Mouse (Mus musculus) limb, embryonic 15.5 days (tissue): ENCODE measurements around the gene Tmem141. TPM values are rescaled to one million over a fixed set of nuclear protein-coding genes. Genes with fewer than 3 reads are reported as not detected.

ENCODE experiments used
- ATAC-seq: fragments of 200-750 bp; cut with Nextera tagmentation; 2 replicates; pipeline ENCODE4 v1.8.0; 2017; ENCODE audit warnings: low read depth, moderate TSS enrichment; ENCODE audit not compliant: insufficient number of reproducible peaks, low FRiP score, low TSS enrichment
- H3K27ac ChIP-seq: fragments of 300-500 bp; sonication (generic); 2 replicates; pipeline ENCODE4 v1.5.1; 2015; ENCODE audit warnings: moderate library complexity, mild to moderate bottlenecking, inconsistent platforms
- H3K27me3 ChIP-seq: fragments of 300-500 bp; sonication (generic); 2 replicates; pipeline ENCODE4 v1.6.1; 2015; ENCODE audit warnings: inconsistent platforms
- H3K36me3 ChIP-seq: fragments of 300-500 bp; sonication (generic); 2 replicates; pipeline ENCODE4 v1.6.1; 2015; ENCODE audit warnings: inconsistent platforms
- H3K4me1 ChIP-seq: fragments of 300-500 bp; sonication (generic); 2 replicates; pipeline ENCODE4 v1.6.1; 2015; ENCODE audit warnings: inconsistent platforms
- H3K4me2 ChIP-seq: fragments of 300-500 bp; sonication (generic); 2 replicates; pipeline ENCODE4 v1.6.1; 2015; ENCODE audit warnings: mild to moderate bottlenecking, inconsistent platforms
- H3K4me3 ChIP-seq: fragments of 300-500 bp; sonication (generic); 2 replicates; pipeline ENCODE4 v1.5.1; 2015; ENCODE audit warnings: mild to moderate bottlenecking, inconsistent platforms
- H3K9ac ChIP-seq: fragments of 300-500 bp; sonication (generic); 2 replicates; pipeline ENCODE4 v1.6.1; 2015; ENCODE audit warnings: inconsistent platforms
- H3K9me3 ChIP-seq: fragments of 300-500 bp; sonication (generic); 2 replicates; pipeline ENCODE4 v1.6.1; 2016; ENCODE audit warnings: inconsistent platforms
- WGBS: fragments of 180-500 bp; shearing (Covaris S2); methylation state at CpG from one replicate; pipeline ENCODE4 v1.1.7; 2015; 5-methylcytosine and 5-hydroxymethylcytosine counted together
- polyA plus RNA-seq: library from polyadenylated mRNA; unstranded; fragments of >200 nt; fragmentation: Nextera tagmentation; extraction: Ambion mirVana; gene quantifications from 2 replicates; pipeline ENCODE4 v1.2.1, GENCODE M21; 2015

The Tmem141 gene
- 27.3 and 28.7 TPM in 2 replicates for polyA plus RNA-seq

- Histone ChIP-seq H3K27me3 (peaks cover 26% of the 10 kb centered on the region), H3K36me3 (no peaks in the 10 kb centered on the region), H3K9me3 (no peaks in the 10 kb centered on the region), H3K4me2 (peak within 1 kb of the TSS; percentile 82), H3K4me1 (peaks cover 20% of the 10 kb centered on the region), H3K9ac (peak within 1 kb of the TSS; percentile 45; the same call in 1 of the 2 replicates), H3K27ac (peak within 1 kb of the TSS; percentile 85), H3K4me3 (peak within 1 kb of the TSS; percentile 53)
- ATAC-seq, result peak; percentile 84
- 4% methylated on average over 34 of the region's 34 CpGs for WGBS
These were observed at the start of gene Tmem141 for GRCm38 (mm10) chr2:25621229-25622200. Gene Tmem141, minus strand, starts transcription at chr2:25622005.

- H3K4me2 ChIP-seq, result no peak overlapping the region
- H3K9me3 ChIP-seq, result no peaks in the 10 kb centered on the region
- ATAC-seq, result no peak
- WGBS, result 67% methylated on average over 1 of the region's 1 CpGs
- no peaks in the 10 kb centered on the region for H3K27me3 ChIP-seq
- H3K36me3 ChIP-seq, result no peaks in the 10 kb centered on the region
- H3K27ac ChIP-seq, result no peak overlapping the region
- H3K4me3 ChIP-seq, result no peak overlapping the region
- no peak overlapping the region for H3K9ac ChIP-seq
- H3K4me1 ChIP-seq, result no peaks in the 10 kb centered on the region
These were observed 44.7 kb upstream of the Tmem141 start for GRCm38 (mm10) chr2:25666516-25666915.

GRCm38 (mm10) chr2:25664125-25664524 is 42.3 kb upstream of the Tmem141 start:
- no peak overlapping the region for H3K9ac ChIP-seq
- no peak overlapping the region for H3K4me3 ChIP-seq
- H3K4me1 ChIP-seq, result no peaks in the 10 kb centered on the region
- H3K36me3 ChIP-seq, result no peaks in the 10 kb centered on the region
- WGBS, result 71% methylated on average over 5 of the region's 5 CpGs
- H3K27me3 ChIP-seq, result no peaks in the 10 kb centered on the region
- no peak overlapping the region for H3K4me2 ChIP-seq
- no peak overlapping the region for H3K27ac ChIP-seq
- no peaks in the 10 kb centered on the region for H3K9me3 ChIP-seq
- no peak for ATAC-seq

GRCm38 (mm10) chr2:25663511-25663910 is 41.7 kb upstream of the Tmem141 start:
- H3K9me3 ChIP-seq, result no peaks in the 10 kb centered on the region
- no peak overlapping the region for H3K4me2 ChIP-seq
- no peaks in the 10 kb centered on the region for H3K36me3 ChIP-seq
- H3K4me3 ChIP-seq, result no peak overlapping the region
- ATAC-seq, result no peak
- no peak overlapping the region for H3K9ac ChIP-seq
- WGBS, result 29% methylated on average over 1 of the region's 1 CpGs
- H3K27me3 ChIP-seq, result no peaks in the 10 kb centered on the region
- H3K4me1 ChIP-seq, result no peaks in the 10 kb centered on the region
- no peak overlapping the region for H3K27ac ChIP-seq

GRCm38 (mm10) chr2:25661245-25661970 is 39.6 kb upstream of the Tmem141 start:
- no peak overlapping the region for H3K27ac ChIP-seq

GRCm38 (mm10) chr2:25660279-25660678 is 38.5 kb upstream of the Tmem141 start:
- Histone ChIP-seq H3K36me3 (no peaks in the 10 kb centered on the region), H3K4me3 (no peak overlapping the region), H3K27me3 (no peaks in the 10 kb centered on the region), H3K9me3 (no peaks in the 10 kb centered on the region), H3K9ac (no peak overlapping the region), H3K4me1 (no peaks in the 10 kb centered on the region), H3K27ac (no peak overlapping the region), H3K4me2 (no peak overlapping the region)
- WGBS, result 79% methylated on average over 8 of the region's 8 CpGs
- ATAC-seq, result no peak

More at GRCm38 (mm10) chr2:25661245-25661970, 39.6 kb upstream of the Tmem141 start:
- Histone ChIP-seq H3K4me1 (no peaks in the 10 kb centered on the region), H3K9me3 (no peaks in the 10 kb centered on the region), H3K27me3 (no peaks in the 10 kb centered on the region), H3K4me3 (no peak overlapping the region), H3K36me3 (no peaks in the 10 kb centered on the region), H3K4me2 (no peak overlapping the region), H3K9ac (no peak overlapping the region)
- ATAC-seq, result no peak
- WGBS, result 84% methylated on average over 6 of the region's 6 CpGs

- no peaks in the 10 kb centered on the region for H3K9me3 ChIP-seq
- no peak within 1 kb of the TSS for H3K4me3 ChIP-seq
- no peaks in the 10 kb centered on the region for H3K36me3 ChIP-seq
- H3K27ac ChIP-seq, result no peak within 1 kb of the TSS
- no peaks in the 10 kb centered on the region for H3K27me3 ChIP-seq
- H3K9ac ChIP-seq, result no peak within 1 kb of the TSS
- H3K4me1 ChIP-seq, result no peaks in the 10 kb centered on the region
- ATAC-seq, result no peak
- no peak within 1 kb of the TSS for H3K4me2 ChIP-seq
These were observed 35.8 kb upstream of the Tmem141 start, which contains the start of gene Lcn5 for GRCm38 (mm10) chr2:25657652-25658051. Gene Lcn5, plus strand, starts transcription at chr2:25657952.

- WGBS, result 72% methylated on average over 4 of the region's 4 CpGs
These were observed 35.4 kb upstream of the Tmem141 start for GRCm38 (mm10) chr2:25657246-25657645.

GRCm38 (mm10) chr2:25656691-25657090 is 34.9 kb upstream of the Tmem141 start:
- Histone ChIP-seq H3K9ac (no peak overlapping the region), H3K36me3 (no peaks in the 10 kb centered on the region), H3K9me3 (no peaks in the 10 kb centered on the region), H3K4me3 (no peak overlapping the region), H3K4me2 (no peak overlapping the region), H3K27ac (no peak overlapping the region), H3K27me3 (no peaks in the 10 kb centered on the region), H3K4me1 (no peaks in the 10 kb centered on the region)
- WGBS, result 73% methylated on average over 4 of the region's 4 CpGs
- ATAC-seq, result no peak

More at GRCm38 (mm10) chr2:25657246-25657645, 35.4 kb upstream of the Tmem141 start:
- no peak overlapping the region for H3K4me3 ChIP-seq
- no peaks in the 10 kb centered on the region for H3K4me1 ChIP-seq
- H3K4me2 ChIP-seq, result no peak overlapping the region
- no peaks in the 10 kb centered on the region for H3K27me3 ChIP-seq
- no peak overlapping the region for H3K27ac ChIP-seq
- H3K9ac ChIP-seq, result no peak overlapping the region
- no peaks in the 10 kb centered on the region for H3K36me3 ChIP-seq
- no peaks in the 10 kb centered on the region for H3K9me3 ChIP-seq
- ATAC-seq, result no peak

GRCm38 (mm10) chr2:25654502-25654901 is 32.7 kb upstream of the Tmem141 start:
- no peaks in the 10 kb centered on the region for H3K9me3 ChIP-seq
- no peaks in the 10 kb centered on the region for H3K4me1 ChIP-seq
- H3K27me3 ChIP-seq, result no peaks in the 10 kb centered on the region
- H3K36me3 ChIP-seq, result no peaks in the 10 kb centered on the region
- no peak overlapping the region for H3K27ac ChIP-seq
- H3K4me3 ChIP-seq, result no peak overlapping the region
- H3K9ac ChIP-seq, result no peak overlapping the region
- ATAC-seq, result no peak
- 52% methylated on average over 1 of the region's 1 CpGs for WGBS
- H3K4me2 ChIP-seq, result no peak overlapping the region

- no peaks in the 10 kb centered on the region for H3K9me3 ChIP-seq
- no peak within 1 kb of the TSS for H3K9ac ChIP-seq
- no peaks in the 10 kb centered on the region for H3K4me1 ChIP-seq
- H3K27ac ChIP-seq, result no peak within 1 kb of the TSS
- H3K4me2 ChIP-seq, result no peak within 1 kb of the TSS
- no peaks in the 10 kb centered on the region for H3K36me3 ChIP-seq
- WGBS, result 75% methylated on average over 2 of the region's 2 CpGs
- H3K4me3 ChIP-seq, result no peak within 1 kb of the TSS
- ATAC-seq, result no peak
- no peaks in the 10 kb centered on the region for H3K27me3 ChIP-seq
These were observed 31.1 kb upstream of the Tmem141 start, which contains the start of gene Lcn8 for GRCm38 (mm10) chr2:25652902-25653301. Gene Lcn8, plus strand, starts transcription at chr2:25653120.

GRCm38 (mm10) chr2:25639890-25640289 is 18.1 kb upstream of the Tmem141 start:
- Histone ChIP-seq H3K9me3 (no peaks in the 10 kb centered on the region), H3K27ac (no peak overlapping the region), H3K36me3 (no peaks in the 10 kb centered on the region), H3K4me1 (no peaks in the 10 kb centered on the region), H3K27me3 (no peaks in the 10 kb centered on the region), H3K4me2 (no peak overlapping the region), H3K9ac (no peak overlapping the region), H3K4me3 (no peak overlapping the region)
- 18% methylated on average over 6 of the region's 6 CpGs for WGBS
- ATAC-seq, result no peak
